Mouse (Mus musculus) midbrain, embryonic 16.5 days (tissue): Measurements from ENCODE around the gene Map7d2. TPM values are rescaled to one million over a fixed set of nuclear protein-coding genes. Genes with fewer than 3 reads are reported as not detected.

ENCODE experiments used
- ATAC-seq: fragments of 200-750 bp; cut with Nextera tagmentation; 2 replicates; pipeline ENCODE4 v1.8.0; 2017; ENCODE audit warnings: moderate TSS enrichment
- H3K27ac ChIP-seq: fragments of 300-500 bp; sonication (generic); 2 replicates; pipeline ENCODE4 v1.5.1; 2014; ENCODE audit warnings: mild to moderate bottlenecking, low read length, mixed read lengths
- H3K27me3 ChIP-seq: fragments of 300-500 bp; sonication (generic); 2 replicates; pipeline ENCODE4 v1.6.1; 2014; ENCODE audit warnings: low read depth, low read length, mixed read lengths; ENCODE audit not compliant: control insufficient read depth, insufficient read depth
- H3K36me3 ChIP-seq: fragments of 300-500 bp; sonication (generic); 2 replicates; pipeline ENCODE4 v1.6.1; 2014; ENCODE audit warnings: mild to moderate bottlenecking, low read length, moderate library complexity, mixed read lengths; ENCODE audit not compliant: control insufficient read depth, insufficient read depth
- H3K4me1 ChIP-seq: fragments of 300-500 bp; sonication (generic); 2 replicates; pipeline ENCODE4 v1.6.1; 2014; ENCODE audit warnings: mild to moderate bottlenecking, low read length, mixed read lengths; ENCODE audit not compliant: control insufficient read depth, insufficient read depth
- H3K4me2 ChIP-seq: fragments of 300-500 bp; sonication (generic); 2 replicates; pipeline ENCODE4 v1.6.1; 2014; ENCODE audit warnings: mild to moderate bottlenecking, low read length, mixed read lengths
- H3K4me3 ChIP-seq: fragments of 300-500 bp; sonication (generic); 2 replicates; pipeline ENCODE4 v1.5.1; 2014; ENCODE audit warnings: low read depth, mild to moderate bottlenecking, low read length, moderate library complexity, mixed read lengths
- H3K9ac ChIP-seq: fragments of 300-500 bp; sonication (generic); 2 replicates; pipeline ENCODE4 v1.6.1; 2014; ENCODE audit warnings: low read depth, low read length, mixed read lengths
- H3K9me3 ChIP-seq: fragments of 300-500 bp; sonication (generic); replicated peaks from 2 replicates; pipeline ENCODE4 v1.6.1; 2014; ENCODE audit warnings: mild to moderate bottlenecking, low read length, mixed read lengths; ENCODE audit not compliant: control insufficient read depth, poor library complexity, severe bottlenecking
- WGBS: fragments of 180-500 bp; shearing (Covaris S2); extraction: QIAGEN DNeasy Blood & Tissue Kit; methylation state at CpG from one replicate; pipeline ENCODE4 v1.1.7; 2014; 5-methylcytosine and 5-hydroxymethylcytosine counted together
- polyA plus RNA-seq: library from polyadenylated mRNA; unstranded; fragments of >200 nt; fragmentation: Nextera tagmentation; extraction: Ambion mirVana; gene quantifications from 2 replicates; pipeline ENCODE4 v1.2.1, GENCODE M21; 2015

Gene Map7d2
- polyA plus RNA-seq, 1 experiment from 2014 or later = 44.8 TPM

- no peak for ATAC-seq
- WGBS = 46% methylated on average over 2 of the region's 2 CpGs
- Histone ChIP-seq H3K4me3 (no peak overlapping the region), H3K36me3 (no peaks in the 10 kb centered on the region), H3K9ac (no peak overlapping the region), H3K27ac (no peak overlapping the region), H3K27me3 (no peaks in the 10 kb centered on the region), H3K4me1 (no peaks in the 10 kb centered on the region), H3K9me3 (no peaks in the 10 kb centered on the region), H3K4me2 (no peak overlapping the region)
Observed at GRCm38 (mm10) chrX:159503181-159503580, 88.8 kb downstream of the Map7d2 start.

DNA sequence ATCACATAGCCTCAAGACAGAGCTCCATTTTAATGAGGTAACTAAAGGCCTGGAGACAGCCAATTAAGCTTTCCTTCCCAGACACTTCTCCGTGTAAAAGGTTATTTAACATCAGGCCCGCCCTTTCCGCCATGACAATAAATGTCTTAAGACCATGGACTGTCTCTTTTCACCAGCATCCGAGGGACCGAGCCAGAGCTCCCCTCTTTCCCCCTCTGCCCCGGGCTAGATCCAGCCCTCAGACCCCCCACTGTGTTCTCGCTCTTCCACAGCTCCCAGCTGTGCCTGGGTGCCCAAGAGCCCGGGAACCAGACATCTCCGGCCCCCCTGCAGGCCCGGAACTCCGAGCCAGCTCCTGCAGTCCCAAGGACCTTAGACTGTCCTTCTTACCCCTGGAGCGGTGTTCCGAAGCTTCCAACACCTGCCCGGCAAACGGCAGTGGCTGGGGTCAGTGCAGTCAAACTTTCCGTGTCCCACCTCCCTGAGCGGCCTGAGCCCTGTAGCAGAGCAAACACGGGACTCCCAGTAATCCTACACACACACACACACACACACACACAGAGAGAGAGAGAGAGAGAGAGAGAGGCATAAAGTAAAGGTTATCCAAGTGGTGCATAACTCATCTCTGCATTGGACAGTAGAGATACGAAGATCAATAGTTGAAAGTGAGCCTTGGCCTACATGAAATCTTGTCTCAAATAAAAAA, 94.1 kb downstream of the Map7d2 start:
- H3K4me1 ChIP-seq = no peaks in the 10 kb centered on the region
- no peak overlapping the region for H3K9ac ChIP-seq
- H3K27ac ChIP-seq = no peak overlapping the region
- H3K36me3 ChIP-seq = no peaks in the 10 kb centered on the region
- H3K27me3 ChIP-seq = no peaks in the 10 kb centered on the region
- H3K4me3 ChIP-seq = no peak overlapping the region
- no peaks in the 10 kb centered on the region for H3K9me3 ChIP-seq
- no peak for ATAC-seq
- WGBS = 65% methylated on average over 18 of the region's 19 CpGs
- no peak overlapping the region for H3K4me2 ChIP-seq

- ATAC-seq = no peak
- H3K4me1 ChIP-seq = no peaks in the 10 kb centered on the region
- no peaks in the 10 kb centered on the region for H3K36me3 ChIP-seq
- H3K27ac ChIP-seq = no peak overlapping the region
- no peaks in the 10 kb centered on the region for H3K9me3 ChIP-seq
- H3K27me3 ChIP-seq = no peaks in the 10 kb centered on the region
- H3K4me2 ChIP-seq = no peak overlapping the region
- 72% methylated on average over 4 of the region's 4 CpGs for WGBS
- H3K9ac ChIP-seq = no peak overlapping the region
- H3K4me3 ChIP-seq = no peak overlapping the region
Observed at GRCm38 (mm10) chrX:159509042-159509441, 94.7 kb downstream of the Map7d2 start.

GRCm38 (mm10) chrX:159509847-159510715, 95.7 kb downstream of the Map7d2 start:
- 76% methylated on average over 19 of the region's 19 CpGs for WGBS
- no peaks in the 10 kb centered on the region for H3K9me3 ChIP-seq
- H3K9ac ChIP-seq = no peak overlapping the region
- H3K4me1 ChIP-seq = no peaks in the 10 kb centered on the region
- no peak overlapping the region for H3K4me2 ChIP-seq
- H3K27ac ChIP-seq = no peak overlapping the region
- no peaks in the 10 kb centered on the region for H3K27me3 ChIP-seq
- no peak for ATAC-seq
- no peak overlapping the region for H3K4me3 ChIP-seq
- H3K36me3 ChIP-seq = no peaks in the 10 kb centered on the region

- Histone ChIP-seq H3K4me2 (no peak overlapping the region), H3K36me3 (no peaks in the 10 kb centered on the region), H3K27me3 (no peaks in the 10 kb centered on the region), H3K27ac (no peak overlapping the region), H3K9me3 (no peaks in the 10 kb centered on the region), H3K9ac (no peak overlapping the region), H3K4me1 (no peaks in the 10 kb centered on the region), H3K4me3 (no peak overlapping the region)
- no peak for ATAC-seq
- 82% methylated on average over 9 of the region's 9 CpGs for WGBS
Observed at GRCm38 (mm10) chrX:159510716-159511051, 96.3 kb downstream of the Map7d2 start.

DNA sequence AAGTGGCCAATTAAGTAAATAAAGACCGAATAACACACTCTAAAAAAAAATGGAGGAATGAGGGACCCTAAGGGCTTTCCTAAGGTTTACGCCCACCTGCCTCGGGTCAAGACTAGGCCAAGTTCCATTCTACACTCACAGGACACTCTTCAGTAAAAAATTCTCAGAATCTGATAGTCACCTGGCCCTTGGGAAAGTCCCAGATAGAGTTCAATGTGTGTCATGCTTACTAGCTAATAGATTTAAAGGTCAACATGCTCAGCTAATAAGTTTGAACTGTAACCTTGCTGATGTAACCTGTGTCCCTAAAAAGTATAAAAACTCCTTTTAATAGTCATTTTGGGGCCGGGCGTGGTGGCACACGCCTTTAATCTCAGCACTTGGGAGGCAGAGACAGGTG, 101.2 kb downstream of the Map7d2 start:
- WGBS = 92% methylated on average over 6 of the region's 6 CpGs
- Histone ChIP-seq H3K9me3 (no peaks in the 10 kb centered on the region), H3K4me3 (no peak overlapping the region), H3K27ac (no peak overlapping the region), H3K4me1 (no peaks in the 10 kb centered on the region), H3K36me3 (no peaks in the 10 kb centered on the region), H3K9ac (no peak overlapping the region), H3K4me2 (no peak overlapping the region), H3K27me3 (no peaks in the 10 kb centered on the region)
- ATAC-seq = no peak

DNA sequence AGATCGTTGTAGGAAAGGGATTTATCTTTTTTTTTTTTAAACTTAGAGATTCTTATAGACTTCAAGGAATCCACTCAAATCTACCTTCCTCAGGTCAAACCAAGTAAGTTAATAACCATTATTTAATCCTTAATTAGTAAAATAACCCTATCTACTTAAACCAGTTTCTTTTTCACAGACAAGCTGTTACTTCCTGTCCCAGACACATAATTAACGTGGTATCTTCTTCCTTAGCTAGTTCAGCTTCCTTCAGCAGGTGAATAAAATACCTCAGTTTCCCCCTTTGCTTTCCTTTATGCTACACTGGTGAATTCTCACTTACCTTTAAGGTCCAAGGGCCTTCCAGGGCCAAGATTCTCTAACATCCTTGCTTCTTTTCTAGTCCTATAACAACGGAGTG, 107.4 kb downstream of the Map7d2 start:
- H3K4me3 ChIP-seq = no peak overlapping the region
- H3K36me3 ChIP-seq = no peaks in the 10 kb centered on the region
- WGBS = 79% methylated on average over 3 of the region's 3 CpGs
- no peaks in the 10 kb centered on the region for H3K4me1 ChIP-seq
- no peak overlapping the region for H3K9ac ChIP-seq
- no peak overlapping the region for H3K27ac ChIP-seq
- ATAC-seq = no peak
- no peaks in the 10 kb centered on the region for H3K27me3 ChIP-seq
- H3K4me2 ChIP-seq = no peak overlapping the region
- no peaks in the 10 kb centered on the region for H3K9me3 ChIP-seq

GRCm38 (mm10) chrX:159522651-159523050, 108.3 kb downstream of the Map7d2 start:
- no peak overlapping the region for H3K4me3 ChIP-seq
- ATAC-seq = no peak
- WGBS = 82% methylated on average over 4 of the region's 4 CpGs
- H3K4me2 ChIP-seq = no peak overlapping the region
- no peaks in the 10 kb centered on the region for H3K36me3 ChIP-seq
- H3K4me1 ChIP-seq = no peaks in the 10 kb centered on the region
- no peak overlapping the region for H3K27ac ChIP-seq
- no peaks in the 10 kb centered on the region for H3K27me3 ChIP-seq
- no peak overlapping the region for H3K9ac ChIP-seq
- H3K9me3 ChIP-seq = no peaks in the 10 kb centered on the region

DNA sequence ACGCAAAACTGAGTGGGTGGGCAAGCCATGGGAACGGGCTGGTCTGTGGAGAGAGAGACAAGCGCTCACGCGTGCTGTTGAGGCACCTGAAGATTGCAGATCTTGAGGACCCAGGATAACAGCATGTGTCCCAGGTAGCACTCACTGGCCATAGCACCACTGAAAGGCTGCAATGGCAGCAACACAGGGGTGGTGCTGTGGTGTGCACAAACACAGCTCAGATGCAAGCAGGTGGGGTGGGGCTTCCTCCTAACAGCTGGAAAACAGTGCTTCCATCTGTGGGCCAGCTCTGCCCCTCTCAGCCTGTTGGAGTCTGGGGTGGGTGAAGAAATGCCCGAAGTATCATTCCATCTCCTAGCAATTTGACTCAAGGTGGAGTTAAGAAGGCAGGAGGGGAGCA, 112.0 kb downstream of the Map7d2 start, which contains the start of gene Bclaf3:
Gene Bclaf3 (plus strand): TSS at position 301 of the 400 bp plus-strand sequence.
- H3K36me3 ChIP-seq = no peaks in the 10 kb centered on the region
- no peak within 1 kb of the TSS for H3K4me3 ChIP-seq
- ATAC-seq = no peak
- WGBS = 83% methylated on average over 6 of the region's 6 CpGs
- H3K9ac ChIP-seq = no peak within 1 kb of the TSS
- H3K27ac ChIP-seq = no peak within 1 kb of the TSS
- no peaks in the 10 kb centered on the region for H3K27me3 ChIP-seq
- no peak within 1 kb of the TSS for H3K4me2 ChIP-seq
- no peaks in the 10 kb centered on the region for H3K9me3 ChIP-seq
- H3K4me1 ChIP-seq = no peaks in the 10 kb centered on the region
